Mouse (Mus musculus) gastrocnemius, postnatal 10 days (tissue): ENCODE measurements around the gene Aebp1. TPM values are rescaled to one million over a fixed set of nuclear protein-coding genes. Genes with fewer than 3 reads are reported as not detected.

Source experiments
- DNase-seq: peaks from one replicate; pipeline ENCODE4 v3.0.0; 2021; ENCODE audit warnings: mixed read lengths
- total RNA-seq, 2 experiments: library from RNA; stranded (reverse); gene quantifications; 2 replicates each; pipeline ENCODE4 v1.2.3; 2021

Aebp1 gene
- total RNA-seq, 2 experiments from 2014 or later = 46.5 to 59.8 TPM

DNA sequence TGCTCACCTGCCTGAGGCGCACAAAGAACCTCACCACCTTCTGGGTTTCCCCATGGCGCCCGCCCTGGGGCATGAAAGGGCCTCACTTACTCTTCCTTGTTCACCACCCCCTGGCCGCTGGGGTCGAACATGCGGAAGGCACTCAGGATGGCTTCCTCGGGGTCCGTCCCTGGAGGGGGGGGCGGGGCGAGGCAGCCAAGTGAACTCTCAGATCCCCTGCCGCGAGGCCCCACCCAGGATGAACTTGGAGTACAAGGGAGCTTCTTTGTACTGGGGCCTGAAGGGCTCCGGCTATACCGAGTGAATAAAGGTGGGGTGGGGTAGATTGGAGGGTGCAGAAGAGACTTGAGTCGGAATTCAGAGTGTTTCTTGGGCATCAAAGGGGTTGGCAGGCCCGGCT, 35.5 kb downstream of the Aebp1 start:
- no peak for DNase-seq

DNA sequence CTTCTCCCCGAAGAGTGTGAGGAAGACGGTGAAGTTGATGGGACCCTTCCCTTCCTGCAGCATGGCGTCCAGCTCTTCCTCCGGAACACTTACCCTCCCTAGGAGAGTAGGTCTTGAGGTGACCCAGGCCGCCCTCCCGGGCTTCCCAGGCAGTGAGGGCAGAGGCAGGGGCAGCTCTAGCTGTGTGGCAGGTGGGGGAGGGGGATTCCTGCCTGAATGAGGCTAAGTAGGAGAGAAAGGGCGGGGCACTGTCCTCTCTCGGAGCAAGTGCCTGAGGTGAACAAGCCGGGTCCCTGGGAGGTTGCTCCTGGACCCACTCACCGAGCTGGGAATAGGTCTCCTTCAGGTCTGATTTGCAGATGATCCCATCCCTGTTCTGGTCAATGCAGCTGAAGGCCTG, 36.1 kb downstream of the Aebp1 start:
- no peak for DNase-seq

- DNase-seq = no peak
These were observed 36.8 kb downstream of the Aebp1 start, which contains the start of gene Myl7 for GRCm38 (mm10) chr11:5898531-5898930. Myl7 (minus strand) TSS chr11:5898782.

DNA sequence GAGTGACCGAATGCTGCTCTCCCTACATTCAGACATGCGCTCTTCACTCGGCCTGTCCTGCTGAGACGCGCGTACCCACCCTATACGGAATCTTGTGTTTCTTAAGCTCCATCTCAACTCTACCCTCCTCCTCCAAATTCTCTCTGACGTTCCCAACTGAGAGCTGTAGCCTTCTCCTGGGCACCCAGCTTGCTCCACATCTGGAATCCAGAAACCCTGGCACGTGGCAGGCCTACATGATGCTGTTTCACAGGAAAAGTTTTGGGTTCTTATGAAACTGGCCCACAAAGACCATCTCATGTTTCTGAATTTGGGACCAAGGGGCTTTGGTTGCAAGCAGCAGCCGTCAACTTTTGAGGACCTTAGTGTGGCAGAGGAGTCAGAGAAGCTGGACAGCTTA, 37.5 kb downstream of the Aebp1 start:
- DNase-seq = no peak

GRCm38 (mm10) chr11:5901320-5901719, 39.6 kb downstream of the Aebp1 start:
- DNase-seq = no peak

DNA sequence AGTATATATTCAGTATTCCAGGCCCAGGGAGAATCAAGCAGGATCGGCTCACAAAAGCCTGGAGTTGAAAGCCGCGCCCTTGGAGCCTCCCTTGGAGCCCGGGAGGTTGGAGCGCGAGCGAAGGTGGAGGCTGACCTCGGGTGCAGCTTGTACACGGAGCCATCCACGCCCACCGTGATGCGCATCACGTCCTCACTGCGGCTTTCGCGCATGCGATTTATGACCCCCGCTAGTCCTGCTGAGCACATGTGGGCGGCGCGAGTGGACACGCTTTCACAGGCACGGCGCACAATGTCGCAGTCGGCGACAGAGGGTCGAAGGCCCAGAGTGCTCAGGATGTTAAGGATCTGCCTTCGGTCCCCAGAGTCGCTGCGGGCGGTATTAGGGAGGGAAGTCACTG, 40.2 kb downstream of the Aebp1 start:
- DNase-seq = peak; percentile 45

DNA sequence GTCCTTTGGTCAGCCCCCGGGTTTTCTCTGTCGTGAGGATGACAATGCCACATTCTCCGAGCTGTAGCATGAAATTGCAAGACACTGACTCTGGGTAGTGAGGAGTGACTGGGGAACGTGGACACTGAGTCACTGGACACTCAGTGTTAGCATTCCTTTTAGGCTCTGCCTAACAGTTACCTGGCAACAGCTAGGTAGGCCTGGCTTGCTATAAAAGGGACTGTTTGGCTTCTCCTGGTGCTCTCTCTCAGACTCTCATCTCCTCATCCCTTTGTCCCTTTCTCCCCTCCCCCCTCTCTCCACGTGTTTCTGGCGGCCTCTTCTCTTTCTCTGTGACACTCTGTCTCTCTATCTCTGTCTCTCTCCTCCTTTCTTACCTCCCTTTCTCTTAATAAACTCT, 40.6 kb downstream of the Aebp1 start:
- DNase-seq = no peak

- DNase-seq = no peak
These were observed 42.1 kb downstream of the Aebp1 start for GRCm38 (mm10) chr11:5903844-5904243.

- DNase-seq = no peak
These were observed 42.6 kb downstream of the Aebp1 start for GRCm38 (mm10) chr11:5904357-5904756.

- DNase-seq = no peak
These were observed 43.1 kb downstream of the Aebp1 start for GRCm38 (mm10) chr11:5904871-5905270.

DNA sequence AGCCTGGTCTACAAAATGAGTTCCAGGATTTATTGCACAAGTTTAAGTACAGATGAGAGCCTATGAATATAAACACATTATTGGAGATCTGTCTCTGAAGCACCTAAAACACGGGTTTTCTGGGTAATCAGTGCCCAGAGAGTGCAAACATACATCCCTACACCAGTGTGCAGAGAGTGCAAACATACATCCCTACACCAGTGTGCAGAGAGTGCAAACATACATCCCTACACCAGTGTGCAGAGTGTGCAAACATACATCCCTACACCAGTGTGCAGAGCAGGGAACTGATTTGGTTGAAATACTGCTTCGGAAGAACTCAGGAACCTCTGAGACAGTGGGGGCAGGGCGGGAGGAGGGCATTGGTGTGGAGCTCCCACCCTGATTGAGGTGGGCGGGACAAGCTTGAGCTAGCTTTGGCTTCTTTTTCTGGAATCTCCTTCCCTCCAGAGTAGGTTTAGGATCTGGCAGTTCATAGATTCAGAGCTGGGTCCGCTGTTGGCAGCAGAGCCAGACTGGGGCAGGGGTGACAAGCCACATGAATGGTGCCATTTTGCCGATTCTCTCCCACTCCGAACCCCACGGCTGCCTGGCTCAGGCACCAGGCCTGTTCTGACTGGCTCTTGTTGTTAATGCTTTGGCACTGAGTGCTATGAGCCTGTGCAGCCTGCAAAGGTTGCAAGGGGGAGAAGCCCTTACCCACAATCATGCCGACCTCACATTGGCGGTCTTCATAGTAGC, 44.2 kb downstream of the Aebp1 start:
- no peak for DNase-seq

DNA sequence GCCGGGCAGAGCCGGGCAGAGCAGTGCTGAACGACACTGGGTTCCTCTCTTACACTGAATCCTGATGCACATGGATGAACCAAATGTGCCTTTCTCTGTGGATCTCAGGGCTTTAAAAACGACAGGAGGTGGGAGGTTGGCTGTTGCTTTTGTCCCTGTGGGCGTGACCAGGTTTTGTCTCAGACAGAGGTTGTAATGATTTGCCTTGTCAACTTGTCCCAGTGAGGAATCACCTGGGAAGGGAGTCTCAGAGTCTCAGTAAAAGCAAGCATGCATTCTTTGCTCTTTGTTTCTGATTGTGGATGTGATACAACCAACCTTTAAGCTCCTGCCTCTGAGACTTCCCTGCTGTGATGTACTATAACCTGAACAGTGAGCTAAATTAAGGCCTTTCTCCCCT, 45.3 kb downstream of the Aebp1 start:
- no peak for DNase-seq

DNA sequence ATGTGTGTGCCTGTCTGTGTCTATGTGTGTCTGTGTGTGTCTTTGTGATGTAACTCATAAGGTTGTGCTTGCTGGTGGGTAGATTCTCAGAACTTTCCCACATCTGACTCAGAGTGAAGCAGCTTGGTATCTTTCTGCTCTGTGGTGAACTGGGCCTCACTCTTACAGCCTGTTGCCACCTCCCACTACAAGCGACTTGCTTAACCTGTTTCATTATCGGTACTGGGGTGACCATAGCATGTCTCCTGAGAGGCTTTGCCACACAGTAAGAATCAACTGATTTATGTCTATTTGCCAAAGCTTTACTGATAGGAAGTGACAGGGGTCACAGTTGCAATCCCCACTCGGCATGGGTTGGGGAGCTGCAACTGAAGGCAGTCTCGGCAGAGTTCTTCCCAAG, 46.9 kb downstream of the Aebp1 start:
- DNase-seq = no peak

GRCm38 (mm10) chr11:5912635-5913034, 50.9 kb downstream of the Aebp1 start:
- peak; percentile 62 for DNase-seq

DNA sequence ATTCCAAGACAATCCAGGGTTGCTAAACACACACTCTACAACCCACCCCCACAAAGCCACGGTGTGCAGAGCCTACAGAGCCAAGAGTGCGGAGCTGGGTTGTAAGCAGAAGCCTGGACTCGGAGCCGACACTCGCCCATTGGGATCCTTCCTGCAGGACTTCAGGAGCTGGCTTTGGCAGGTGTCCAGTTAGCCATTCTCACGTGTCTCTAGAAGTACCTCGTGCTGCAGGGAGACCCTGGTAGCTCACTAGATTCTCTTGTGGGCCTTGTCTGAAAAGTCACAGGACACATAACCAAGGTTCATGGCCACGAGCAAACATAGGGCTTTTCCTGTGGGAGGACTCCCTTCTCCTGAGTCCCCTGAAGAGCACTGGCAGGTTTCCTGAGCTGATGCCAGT, 51.5 kb downstream of the Aebp1 start:
- DNase-seq = no peak

GRCm38 (mm10) chr11:5913936-5914335, 52.2 kb downstream of the Aebp1 start:
- no peak for DNase-seq

DNA sequence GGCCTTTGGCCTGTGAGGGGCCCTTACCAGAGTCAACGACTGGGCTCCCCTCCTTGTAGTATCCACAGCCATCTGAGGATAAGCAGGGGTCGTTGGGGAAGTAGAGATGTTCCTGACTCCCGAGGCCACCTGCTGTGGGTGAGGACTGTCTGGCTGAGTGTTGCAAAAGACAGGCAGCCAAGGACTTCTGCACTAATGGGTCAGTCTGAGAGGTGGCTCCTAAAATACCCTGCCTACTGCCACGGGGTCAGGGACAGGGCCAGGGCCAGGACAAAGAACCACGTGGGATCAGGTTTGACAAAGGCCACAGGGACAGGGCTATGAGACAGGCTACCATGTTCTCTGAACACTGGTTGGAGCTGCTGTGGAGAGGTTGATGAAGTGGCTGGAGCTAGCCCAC, 53.2 kb downstream of the Aebp1 start:
- no peak for DNase-seq

- DNase-seq = no peak
These were observed 53.9 kb downstream of the Aebp1 start for GRCm38 (mm10) chr11:5915429-5916177.

DNA sequence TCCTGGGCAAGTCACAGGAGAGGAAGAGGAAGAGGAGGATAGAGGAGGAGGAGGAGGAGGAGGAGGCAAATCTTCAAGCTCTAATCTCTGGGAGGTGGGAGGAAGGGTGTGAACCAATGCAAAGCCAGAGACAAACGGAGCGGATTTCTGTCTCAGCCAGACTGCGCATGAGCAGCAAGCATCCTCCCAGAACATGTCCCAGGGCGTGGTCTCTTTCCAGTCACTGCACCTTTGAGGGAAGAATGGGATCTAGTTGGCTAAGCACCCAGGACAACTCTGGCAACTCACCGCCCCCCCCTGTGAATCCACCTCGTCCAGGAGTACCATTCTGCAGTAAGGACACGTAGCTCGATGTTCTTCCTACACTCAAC, 54.4 kb downstream of the Aebp1 start:
- no peak for DNase-seq

DNA sequence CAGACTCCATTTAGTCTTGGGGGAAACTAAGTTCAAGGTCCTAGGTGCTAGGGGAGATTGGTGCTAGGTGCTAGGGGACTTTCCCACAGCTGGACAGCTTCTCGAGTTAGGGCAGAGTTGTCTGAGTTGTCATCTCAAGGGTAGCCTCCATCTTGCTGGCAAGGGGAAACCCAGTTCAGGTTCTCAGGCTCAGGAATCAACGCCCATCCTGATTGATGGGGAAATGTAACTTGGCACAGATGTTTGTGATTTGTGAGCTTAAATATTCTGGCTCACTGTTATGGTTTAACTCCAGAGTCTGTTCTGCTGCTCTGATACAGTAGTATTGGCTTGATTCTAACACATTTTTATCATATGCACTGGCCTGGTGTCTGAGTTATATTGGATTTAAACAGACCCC, 56.4 kb downstream of the Aebp1 start:
- DNase-seq = no peak

- no peak for DNase-seq
These were observed 57.9 kb downstream of the Aebp1 start for GRCm38 (mm10) chr11:5919606-5920005.

- no peak for DNase-seq
These were observed 58.7 kb downstream of the Aebp1 start for GRCm38 (mm10) chr11:5920323-5920960.
